Mouse (Mus musculus): ENCODE results near the gene Scgb1c1. TPM values are rescaled to one million over a fixed set of nuclear protein-coding genes. Genes with fewer than 3 reads are reported as not detected.
"Not testable (repeated sequence)": the region's sequence is repeated elsewhere in the genome, so short reads cannot be mapped to it uniquely, and the experiment has no call there.

Scgb1c1 gene
- polyA plus RNA-seq, 1 experiment from 2014 or later = not detected

DNA sequence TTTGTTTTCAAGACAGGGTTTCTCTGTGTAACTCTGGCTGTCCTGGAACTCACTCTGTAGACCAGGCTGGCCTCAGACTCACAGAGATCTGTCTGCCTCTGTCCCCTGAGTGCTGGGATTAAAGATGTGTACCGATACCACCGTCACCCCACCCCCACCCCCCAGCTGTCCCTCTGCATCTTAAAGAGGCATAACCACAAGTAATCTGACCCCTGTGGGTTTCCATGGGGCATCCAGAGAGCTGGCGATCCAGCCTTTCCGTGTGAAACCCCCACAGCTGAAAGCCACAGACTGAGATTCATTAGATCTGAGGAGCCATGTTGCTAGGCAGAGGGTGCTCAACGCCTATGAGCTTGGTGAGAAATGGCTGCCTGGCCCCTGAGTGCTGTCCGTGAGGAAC, 14.7 kb downstream of the Scgb1c1 start:
- Histone ChIP-seq H3K27ac (replicated peaks) (no peak overlapping the region), H3K9ac (replicated peaks) (no peak overlapping the region), H3K4me1 (peaks cover 30% of the 10 kb centered on the region), H3K4me3 (no peak overlapping the region), H3K9me3 (no peaks in the 10 kb centered on the region), H3K27me3 (no peaks in the 10 kb centered on the region), H3K4me2 (replicated peaks) (no peak overlapping the region), H3K36me3 (peaks cover 41% of the 10 kb centered on the region)
- WGBS = 78% methylated on average over 6 of the region's 6 CpGs
- no peak for ATAC-seq (replicated peaks)

DNA sequence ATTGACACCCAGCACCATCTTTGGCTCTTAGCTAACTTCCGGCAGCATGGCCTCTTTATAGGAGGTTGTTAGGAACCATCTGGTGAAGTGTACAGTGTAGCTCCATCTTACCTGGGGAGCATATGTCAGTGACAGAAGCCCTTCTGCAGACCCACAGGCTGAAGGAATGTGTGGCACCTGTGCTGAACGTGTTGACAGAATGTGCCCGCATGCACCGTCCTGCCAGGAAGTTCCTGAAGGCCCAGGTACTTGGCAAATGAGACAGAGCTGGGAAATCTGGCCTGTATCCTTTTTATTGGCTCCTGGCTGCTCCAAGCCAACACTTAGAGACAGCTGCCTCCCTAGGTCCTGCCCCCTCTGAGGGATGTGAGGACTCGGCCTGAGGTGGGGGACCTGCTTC, 15.4 kb downstream of the Scgb1c1 start:
- 90% methylated on average over 5 of the region's 5 CpGs for WGBS
- peaks cover 41% of the 10 kb centered on the region for H3K36me3 ChIP-seq

DNA sequence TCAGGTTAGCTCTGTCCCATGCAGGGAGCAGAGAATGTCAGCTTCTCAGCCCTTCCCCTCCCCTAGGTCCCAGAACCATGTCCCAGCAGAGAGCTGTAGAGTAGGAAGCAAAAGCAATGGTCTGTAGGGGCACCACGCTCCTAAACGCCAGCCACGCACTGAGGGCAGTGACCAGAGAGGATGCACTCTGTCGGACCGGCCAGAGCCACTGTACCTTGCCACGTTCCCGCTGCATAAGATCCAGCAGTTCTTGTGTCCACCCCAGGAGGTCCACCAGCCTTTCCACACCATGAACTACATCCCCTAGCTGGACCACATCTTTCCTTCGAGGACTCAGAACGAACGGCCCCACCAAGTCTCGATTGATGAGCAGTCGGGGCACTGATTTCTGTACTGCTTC, 19.4 kb downstream of the Scgb1c1 start:
- Histone ChIP-seq H3K4me2 (replicated peaks) (no peak overlapping the region), H3K9me3 (no peaks in the 10 kb centered on the region), H3K36me3 (peaks cover 37% of the 10 kb centered on the region), H3K9ac (replicated peaks) (no peak overlapping the region), H3K4me1 (peaks cover under 1% of the 10 kb centered on the region), H3K27ac (replicated peaks) (no peak overlapping the region), H3K4me3 (no peak overlapping the region), H3K27me3 (no peaks in the 10 kb centered on the region)
- whole genome bisulfite sequencing = 90% methylated on average over 12 of the region's 12 CpGs
- ATAC-seq (replicated peaks) = no peak

More for the DNA sequence above, 15.4 kb downstream of the Scgb1c1 start:
- ATAC-seq (replicated peaks) = no peak
- Histone ChIP-seq H3K4me1 (peaks cover 23% of the 10 kb centered on the region), H3K9me3 (no peaks in the 10 kb centered on the region), H3K27me3 (no peaks in the 10 kb centered on the region), H3K4me2 (replicated peaks) (no peak overlapping the region), H3K4me3 (no peak overlapping the region), H3K27ac (replicated peaks) (no peak overlapping the region), H3K9ac (replicated peaks) (no peak overlapping the region)

DNA sequence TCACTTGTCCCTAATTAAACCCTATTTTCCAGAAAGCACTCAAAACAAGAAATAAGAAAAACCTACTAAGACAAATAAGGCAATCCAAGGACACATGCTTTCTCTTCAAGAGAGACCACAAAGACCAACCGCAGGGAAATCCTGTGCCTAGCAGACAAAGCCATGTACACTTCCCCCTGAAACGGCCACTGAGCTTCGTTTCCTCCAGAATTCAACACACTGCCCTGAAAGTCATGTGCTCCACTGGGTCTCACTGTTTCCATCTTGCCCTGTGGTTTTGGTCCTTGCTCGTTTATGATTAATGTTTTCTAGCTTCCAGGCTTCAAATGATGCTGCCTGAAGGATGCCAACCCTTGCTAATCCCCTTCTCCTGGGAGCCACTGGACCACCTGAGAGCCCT, 28.9 kb downstream of the Scgb1c1 start:
- ATAC-seq (replicated peaks) = no peak
- no peak overlapping the region for H3K4me2 ChIP-seq (replicated peaks)
- no peaks in the 10 kb centered on the region for H3K9me3 ChIP-seq
- no peaks in the 10 kb centered on the region for H3K4me1 ChIP-seq
- no peak overlapping the region for H3K9ac ChIP-seq (replicated peaks)
- no peaks in the 10 kb centered on the region for H3K27me3 ChIP-seq
- H3K27ac ChIP-seq (replicated peaks) = no peak overlapping the region
- 82% methylated on average over 4 of the region's 4 CpGs for WGBS
- H3K4me3 ChIP-seq = no peak overlapping the region
- peaks cover 5% of the 10 kb centered on the region; the same call in 1 of the 2 replicates for H3K36me3 ChIP-seq

DNA sequence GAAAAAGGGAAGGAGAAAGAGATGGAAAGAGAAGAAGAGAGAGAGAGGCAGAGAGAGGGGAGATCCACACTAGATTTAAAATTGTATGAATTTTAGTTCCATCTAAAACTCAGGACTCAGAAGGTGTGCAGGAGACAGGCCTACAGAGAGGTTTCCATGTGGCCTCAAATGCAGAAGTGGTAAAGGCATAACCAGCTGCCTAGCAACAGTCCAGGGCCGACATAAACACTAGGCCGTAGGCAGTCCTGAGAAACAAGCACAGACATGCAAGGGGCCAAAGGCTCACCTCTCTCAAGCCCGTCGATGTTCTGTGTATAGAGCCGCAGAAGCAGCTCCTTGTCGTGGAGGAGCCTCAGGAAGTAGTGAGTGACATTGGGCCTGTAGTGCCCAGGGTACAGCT, 32.0 kb downstream of the Scgb1c1 start:
- Histone ChIP-seq H3K4me1 (peaks cover 7% of the 10 kb centered on the region), H3K36me3 (peaks cover under 1% of the 10 kb centered on the region; the same call in 1 of the 2 replicates), H3K9me3 (no peaks in the 10 kb centered on the region), H3K4me3 (no peak overlapping the region), H3K27ac (replicated peaks) (no peak overlapping the region), H3K4me2 (replicated peaks) (no peak overlapping the region), H3K27me3 (no peaks in the 10 kb centered on the region), H3K9ac (replicated peaks) (no peak overlapping the region)
- ATAC-seq (replicated peaks) = no peak
- WGBS = 87% methylated on average over 6 of the region's 6 CpGs

DNA sequence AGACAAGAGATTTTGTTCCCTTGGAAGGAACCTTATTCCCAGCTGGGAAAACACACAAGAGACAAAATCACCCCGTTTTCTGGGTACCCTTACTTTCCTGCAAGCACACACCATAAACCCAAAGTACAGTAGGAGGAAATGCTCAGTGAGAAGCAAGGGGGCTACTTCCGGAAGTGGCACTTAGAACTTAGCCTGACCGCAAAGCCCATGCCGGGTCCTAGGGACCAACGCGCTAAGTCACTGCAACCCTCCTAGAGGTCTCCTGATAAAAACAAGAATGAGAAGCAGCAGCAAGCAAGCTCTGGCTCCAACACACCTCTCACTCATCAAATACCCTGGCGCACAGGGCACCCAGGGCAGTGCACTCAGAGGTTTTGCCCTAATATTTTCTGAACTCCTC, 34.0 kb downstream of the Scgb1c1 start:
- H3K27me3 ChIP-seq = no peaks in the 10 kb centered on the region
- no peak overlapping the region for H3K27ac ChIP-seq (replicated peaks)
- ATAC-seq (replicated peaks) = no peak
- WGBS = 88% methylated on average over 7 of the region's 7 CpGs
- H3K4me1 ChIP-seq = peaks cover 17% of the 10 kb centered on the region
- no peak overlapping the region for H3K9ac ChIP-seq (replicated peaks)
- 0 out of 2 replicates have a peak, but pooled peaks cover 3% of the 10 kb centered on the region for H3K36me3 ChIP-seq
- H3K9me3 ChIP-seq = no peaks in the 10 kb centered on the region
- H3K4me2 ChIP-seq (replicated peaks) = no peak overlapping the region
- no peak overlapping the region for H3K4me3 ChIP-seq

DNA sequence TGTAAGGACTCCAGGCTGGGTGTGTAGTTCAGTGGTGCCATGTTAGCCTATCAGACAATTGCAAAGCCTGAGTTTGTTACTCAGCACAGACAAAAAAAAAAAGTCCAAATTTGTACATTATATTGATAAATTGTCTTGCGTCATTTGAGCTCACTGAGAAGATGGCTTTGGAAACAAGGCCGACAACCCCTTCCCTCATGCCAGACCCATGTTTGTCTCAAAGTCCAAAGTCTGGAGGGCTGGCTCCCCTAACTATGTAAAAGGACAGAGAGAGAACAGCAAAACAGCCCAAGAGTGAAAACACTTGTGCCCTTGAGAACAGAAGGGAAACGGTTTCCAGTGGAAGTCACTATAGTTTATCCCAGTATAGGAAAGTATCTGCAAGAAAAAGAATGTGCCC, 35.1 kb downstream of the Scgb1c1 start:
- Histone ChIP-seq H3K4me2 (replicated peaks) (no peak overlapping the region), H3K36me3 (peaks cover 5% of the 10 kb centered on the region; the same call in 1 of the 2 replicates), H3K27ac (replicated peaks) (no peak overlapping the region), H3K27me3 (no peaks in the 10 kb centered on the region), H3K9me3 (no peaks in the 10 kb centered on the region), H3K4me1 (peaks cover 17% of the 10 kb centered on the region), H3K4me3 (no peak overlapping the region), H3K9ac (replicated peaks) (no peak overlapping the region)
- no peak for ATAC-seq (replicated peaks)
- 92% methylated on average over 3 of the region's 3 CpGs for WGBS

DNA sequence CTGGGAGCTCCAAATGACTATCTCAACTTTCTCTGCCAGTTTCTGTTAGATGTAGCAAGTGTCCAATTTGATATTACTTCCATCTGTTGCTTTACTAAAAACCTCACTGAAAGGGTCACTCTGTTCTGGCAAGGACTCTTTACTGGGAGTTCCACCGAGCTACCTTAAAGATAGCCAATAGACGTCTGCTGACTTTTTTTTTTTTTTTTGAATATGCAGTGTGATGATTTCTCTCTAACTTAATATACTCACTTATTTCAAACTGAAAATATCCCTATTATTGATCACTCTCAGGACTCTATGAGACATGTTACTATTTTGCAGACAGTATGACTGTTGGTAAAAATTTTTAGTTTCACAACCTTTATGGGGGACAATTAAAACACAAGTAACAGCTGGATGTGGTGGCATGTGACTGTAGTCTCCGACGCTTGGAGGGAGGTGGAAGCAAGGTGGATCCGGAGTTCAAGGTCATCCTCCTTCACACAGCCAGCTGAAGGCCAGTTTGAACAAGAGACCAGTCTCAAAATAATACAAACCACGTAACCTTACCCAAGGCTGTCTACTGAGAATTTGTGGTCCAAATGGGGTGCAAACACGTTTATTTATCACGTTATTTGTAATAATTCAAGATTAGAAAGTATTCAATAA, 35.6 kb downstream of the Scgb1c1 start:
- H3K9ac ChIP-seq (replicated peaks) = peak overlapping the region; percentile 86
- peak overlapping the region; percentile 97 for H3K4me3 ChIP-seq
- peak overlapping the region; percentile 92 for H3K27ac ChIP-seq (replicated peaks)
- H3K9me3 ChIP-seq = no peaks in the 10 kb centered on the region
- H3K27me3 ChIP-seq = no peaks in the 10 kb centered on the region
- peaks cover 17% of the 10 kb centered on the region for H3K4me1 ChIP-seq
- WGBS = 26% methylated on average over 8 of the region's 8 CpGs
- H3K36me3 ChIP-seq = peaks cover 7% of the 10 kb centered on the region
- peak overlapping the region; percentile 82 for H3K4me2 ChIP-seq (replicated peaks)
- ATAC-seq (replicated peaks) = no peak

DNA sequence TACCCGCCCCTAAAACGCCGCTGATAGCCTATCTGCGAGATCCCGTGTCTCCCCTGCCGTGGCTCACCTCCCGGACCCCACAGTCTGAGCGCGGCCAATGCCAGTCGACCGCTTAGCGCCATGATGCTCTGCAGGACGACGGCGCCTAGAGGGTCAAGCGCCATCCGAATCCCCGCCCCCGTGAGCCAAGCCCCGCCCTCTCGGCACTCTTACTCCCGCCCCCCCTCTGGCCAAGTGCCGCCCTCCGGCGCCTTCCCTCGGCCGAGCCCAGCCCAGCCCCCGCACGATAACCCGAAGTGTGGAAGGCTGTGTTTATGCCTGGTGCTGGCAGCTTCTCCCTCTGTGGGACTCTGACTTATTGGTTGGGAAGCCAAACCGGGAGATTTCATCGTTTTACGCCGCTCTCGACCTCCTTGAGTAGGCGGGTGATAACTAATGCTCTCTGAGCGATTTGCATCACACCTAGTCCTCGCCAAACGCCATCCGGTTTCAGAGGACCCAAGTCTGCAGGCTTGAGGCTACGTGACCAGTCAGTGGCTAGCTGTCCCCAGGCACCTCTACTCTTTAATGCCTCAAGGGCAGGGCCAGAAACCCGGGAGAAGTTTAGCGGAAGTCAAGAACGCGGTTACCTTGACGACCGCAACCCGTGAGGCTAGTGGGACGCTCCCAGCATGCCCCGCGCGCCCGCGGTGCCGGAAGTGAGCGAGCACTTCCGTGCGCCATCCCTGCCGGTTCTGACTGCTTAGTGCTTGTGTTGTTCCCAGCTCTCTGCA, 36.5 kb downstream of the Scgb1c1 start, which contains the start of the genes Psmd13 and Sirt3:
Gene Psmd13 (plus strand): TSS at position 273 of the 773 bp plus-strand sequence.
Gene Sirt3 (minus strand): TSS at position 614 of the 773 bp plus-strand sequence.
- peak; percentile 98 for ATAC-seq (replicated peaks)

DNA sequence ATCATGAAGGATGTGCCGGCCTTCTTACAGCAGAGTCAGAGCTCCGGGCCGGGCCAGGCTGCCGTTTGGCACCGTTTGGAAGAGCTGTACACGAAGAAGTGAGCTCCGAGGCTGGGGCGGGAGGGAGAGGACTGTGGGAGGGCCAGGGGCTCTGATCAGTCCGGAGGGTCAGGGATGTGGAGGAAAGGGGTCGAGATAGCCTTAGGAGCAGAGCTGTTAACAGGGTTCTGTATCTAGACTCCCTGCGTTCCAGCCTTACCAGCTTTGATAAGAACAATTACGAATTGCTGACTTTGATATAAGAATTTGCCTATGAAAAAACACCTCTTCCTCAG, 37.1 kb downstream of the Scgb1c1 start:
- Histone ChIP-seq H3K4me3 (peak overlapping the region; percentile 97), H3K4me1 (peaks cover 17% of the 10 kb centered on the region), H3K9ac (replicated peaks) (peak overlapping the region; percentile 86), H3K27ac (replicated peaks) (peak overlapping the region; percentile 92), H3K36me3 (peaks cover 19% of the 10 kb centered on the region), H3K27me3 (no peaks in the 10 kb centered on the region), H3K4me2 (replicated peaks) (peak overlapping the region; percentile 82), H3K9me3 (no peaks in the 10 kb centered on the region)
- peak; percentile 64; the same call in 1 of the 2 replicates for ATAC-seq (replicated peaks)
- under 1% methylated on average over 12 of the region's 12 CpGs for whole genome bisulfite sequencing

More for the DNA sequence above, 36.5 kb downstream of the Scgb1c1 start, which contains the start of the genes Psmd13 and Sirt3:
- Histone ChIP-seq H3K27me3 (no peaks in the 10 kb centered on the region), H3K9ac (replicated peaks) (peak within 1 kb of the TSS; percentile 86), H3K36me3 (peaks cover 14% of the 10 kb centered on the region), H3K4me2 (replicated peaks) (peak within 1 kb of the TSS; percentile 82), H3K4me1 (peaks cover 17% of the 10 kb centered on the region), H3K4me3 (peak within 1 kb of the TSS; percentile 97), H3K9me3 (no peaks in the 10 kb centered on the region), H3K27ac (replicated peaks) (peak within 1 kb of the TSS; percentile 92)
- WGBS = under 1% methylated on average over 57 of the region's 59 CpGs

DNA sequence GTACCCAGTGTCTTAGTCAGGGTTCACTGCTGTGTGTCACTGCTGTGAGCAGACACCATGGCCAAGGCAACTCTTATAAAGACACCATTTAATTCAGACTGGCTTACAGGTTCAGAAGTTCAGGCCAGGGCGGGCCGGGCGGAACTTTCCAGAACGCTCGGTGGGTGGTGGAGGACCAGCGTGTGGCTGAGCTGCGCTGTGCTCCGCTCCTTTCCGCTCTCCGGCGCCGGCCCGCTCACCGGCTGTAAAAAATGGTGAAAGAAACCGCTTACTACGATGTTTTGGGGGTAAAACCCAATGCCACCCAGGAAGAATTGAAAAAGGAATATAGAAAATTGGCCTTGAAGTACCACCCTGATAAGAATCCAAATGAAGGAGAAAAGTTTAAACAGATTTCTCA, 45.3 kb downstream of the Scgb1c1 start:
- not testable (repeated sequence) for H3K9me3 ChIP-seq; H3K27me3 ChIP-seq; H3K27ac ChIP-seq (replicated peaks); H3K9ac ChIP-seq (replicated peaks); H3K4me3 ChIP-seq; H3K4me2 ChIP-seq (replicated peaks); ATAC-seq (replicated peaks); H3K4me1 ChIP-seq
- peaks cover 72% of the 10 kb centered on the region for H3K36me3 ChIP-seq
- 96% methylated on average over 16 of the region's 16 CpGs for WGBS

DNA sequence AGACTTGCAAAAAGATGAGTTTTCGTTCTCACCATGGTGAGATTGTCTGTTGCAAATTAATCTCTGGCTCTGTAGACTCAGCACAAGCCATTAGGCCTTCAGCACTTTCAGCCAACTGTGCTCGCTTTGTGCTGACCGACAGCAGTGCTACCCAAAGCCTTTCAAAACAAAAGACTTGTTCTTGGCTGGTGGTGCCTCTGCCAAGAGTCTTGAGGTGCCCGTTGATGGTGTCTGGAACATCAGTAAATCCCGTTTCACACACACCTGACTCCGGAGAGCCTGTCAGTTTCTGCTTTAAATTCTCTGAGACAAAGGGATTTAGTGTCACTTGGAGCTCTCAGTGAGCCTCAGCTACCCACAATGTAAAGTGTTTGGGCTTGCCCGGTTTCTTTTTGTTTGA, 48.7 kb downstream of the Scgb1c1 start:
- H3K9ac ChIP-seq (replicated peaks) = no peak overlapping the region
- no peaks in the 10 kb centered on the region for H3K9me3 ChIP-seq
- no peak overlapping the region for H3K4me2 ChIP-seq (replicated peaks)
- no peaks in the 10 kb centered on the region for H3K27me3 ChIP-seq
- peaks cover 72% of the 10 kb centered on the region for H3K36me3 ChIP-seq
- H3K4me3 ChIP-seq = no peak overlapping the region
- H3K4me1 ChIP-seq = no peaks in the 10 kb centered on the region
- ATAC-seq (replicated peaks) = no peak
- 84% methylated on average over 7 of the region's 7 CpGs for WGBS
- no peak overlapping the region for H3K27ac ChIP-seq (replicated peaks)

Data from forebrain, embryonic 15.5 days (tissue).